Mouse (Mus musculus) adipocyte (in vitro differentiated cells): Measurements from ENCODE around the gene Lce1l.
A peak's percentile ranks its signal among the peaks of the same experiment; 100 is the strongest.
"Not testable (repeated sequence)": the region's sequence is repeated elsewhere in the genome, so short reads cannot be mapped to it uniquely, and the experiment has no call there.

Experiments
- DNase-seq: peaks from one replicate; pipeline ENCODE4 v3.0.0-alpha.2; 2016; ENCODE audit warnings: low spot score

The Lce1l gene

GRCm38 (mm10) chr3:92851186-92851585 lies at the start of gene Lce1l:
TSS of gene Lce1l (minus strand) at chr3:92851286.
- DNase-seq, result no peak

DNA sequence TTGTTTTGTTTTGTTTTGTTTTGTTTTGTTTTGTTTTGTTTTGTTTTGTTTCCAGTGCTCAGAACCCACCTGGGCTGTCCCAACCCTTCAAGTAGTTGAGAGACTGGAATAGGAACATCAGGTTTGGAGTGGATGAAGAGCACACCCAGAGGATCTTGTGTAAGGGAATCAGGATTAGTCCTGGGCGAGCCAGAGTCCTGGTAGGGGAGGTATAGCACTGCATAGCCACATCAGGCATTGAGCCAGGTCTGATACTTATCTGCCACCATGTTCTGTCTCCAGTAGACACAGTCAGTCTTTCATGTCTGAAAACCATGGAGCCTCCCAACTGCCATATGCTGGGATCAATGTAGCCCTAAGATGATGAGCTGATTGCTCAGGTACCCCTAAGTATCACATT lies 43.4 kb upstream of the Lce1l start:
- DNase-seq, result no peak

DNA sequence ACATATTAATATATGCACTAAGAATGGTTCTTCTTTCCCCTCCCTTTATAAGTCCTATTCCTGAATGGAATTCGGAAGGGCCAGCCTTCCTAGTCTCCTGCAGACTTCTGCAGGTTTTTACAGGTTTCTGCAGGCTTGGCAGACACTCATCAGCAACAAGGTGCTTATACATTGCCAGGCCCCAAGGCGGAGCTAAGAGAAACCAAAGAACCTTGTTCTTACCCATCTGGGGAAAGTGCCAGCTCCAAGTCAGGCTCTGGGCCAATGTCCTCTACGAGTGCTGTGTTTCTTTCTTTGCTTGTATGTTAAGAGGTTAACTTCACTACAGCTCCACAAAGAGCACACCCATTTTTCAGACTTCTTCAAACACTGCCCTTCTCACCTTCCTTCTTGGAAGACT lies 43.0 kb upstream of the Lce1l start:
- peak; percentile 43 for DNase-seq

- DNase-seq, result no peak
Observed at GRCm38 (mm10) chr3:92874180-92874579, 23.1 kb upstream of the Lce1l start.

DNA sequence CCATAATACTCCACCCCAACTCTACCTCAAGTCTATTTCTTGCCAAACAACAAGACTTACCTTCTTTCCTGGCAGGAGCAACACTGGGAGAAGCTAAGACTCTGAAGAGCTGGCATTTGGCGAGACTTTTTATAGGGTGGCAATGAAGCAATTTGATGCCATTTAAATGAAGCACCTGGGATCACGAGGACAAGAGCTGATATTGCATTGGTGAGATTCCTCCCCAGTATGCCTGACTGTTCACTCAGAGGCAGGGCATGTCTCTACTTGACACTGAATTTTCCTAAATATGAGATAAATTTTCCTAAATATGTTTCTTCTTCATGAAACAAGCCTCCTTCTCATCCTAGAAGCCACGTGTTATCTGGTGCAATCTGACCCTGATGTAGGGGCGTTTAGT lies 19.0 kb upstream of the Lce1l start, which contains the start of gene 2310050C09Rik:
2310050C09Rik (minus strand) TSS at position 101 of the 400 bp plus-strand sequence.
- DNase-seq, result no peak

DNA sequence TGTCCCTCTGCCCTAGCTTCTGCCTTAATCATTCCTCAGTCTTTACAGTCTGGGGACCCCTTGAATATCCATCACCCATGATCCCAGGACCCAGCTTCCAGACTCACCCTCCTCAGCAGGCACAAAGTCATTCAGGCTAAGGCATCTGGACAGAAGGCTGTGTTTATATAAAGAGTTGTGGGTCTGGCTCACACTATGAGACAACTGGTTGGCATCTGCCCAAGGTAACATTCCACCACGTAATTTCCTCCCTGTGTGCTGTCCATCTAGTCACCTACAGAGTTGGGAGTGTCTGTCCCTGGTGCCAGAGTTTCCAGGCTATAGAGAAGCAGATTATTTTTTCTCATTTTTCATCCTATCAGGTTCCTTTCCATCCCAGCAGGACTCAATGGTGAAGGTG lies 24.0 kb downstream of the Lce1l start, which contains the start of gene Kprp:
Kprp (minus strand) TSS at position 140 of the 400 bp plus-strand sequence.
- DNase-seq, result no peak

DNA sequence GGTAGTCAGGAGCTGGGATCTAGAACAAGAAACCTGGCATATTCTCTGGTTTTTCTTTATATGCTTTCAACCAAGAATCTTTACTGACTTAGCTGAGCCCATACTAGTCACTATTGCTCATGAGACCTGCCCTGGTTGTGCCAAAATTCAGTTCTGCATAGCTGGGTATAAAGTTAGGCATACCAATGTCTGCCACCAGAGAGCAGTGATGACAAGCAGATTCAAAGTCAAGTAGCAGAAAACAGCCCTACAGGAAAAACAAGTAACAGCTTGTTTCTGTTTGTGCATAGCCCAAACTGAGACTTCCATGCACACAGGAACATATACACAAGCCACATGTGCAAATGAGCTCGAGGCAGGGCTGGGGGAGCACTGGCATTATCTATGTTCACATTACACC lies 25.3 kb downstream of the Lce1l start:
- DNase-seq, result peak; percentile 14

DNA sequence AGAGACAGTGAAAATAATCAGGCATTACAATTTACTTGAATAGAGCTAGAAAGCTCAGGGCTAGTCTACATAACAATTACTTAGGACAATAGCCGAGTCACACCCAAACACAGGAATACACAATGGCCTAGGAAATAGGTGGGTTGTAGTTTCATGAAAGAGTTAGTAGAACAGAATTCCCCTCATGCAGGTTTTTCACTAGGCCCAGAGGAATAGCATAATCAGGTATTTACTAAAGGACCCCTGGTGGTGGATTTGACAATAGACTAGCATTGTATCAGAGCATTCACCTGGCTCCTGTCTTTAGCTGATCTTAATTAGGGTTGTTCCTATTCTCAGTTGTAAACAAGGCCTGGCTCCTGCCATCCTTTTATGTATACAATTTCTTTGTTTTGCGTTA lies 35.0 kb downstream of the Lce1l start:
- DNase-seq, result not testable (repeated sequence)

- no peak for DNase-seq
Observed at GRCm38 (mm10) chr3:92815581-92815980, 35.5 kb downstream of the Lce1l start.

DNA sequence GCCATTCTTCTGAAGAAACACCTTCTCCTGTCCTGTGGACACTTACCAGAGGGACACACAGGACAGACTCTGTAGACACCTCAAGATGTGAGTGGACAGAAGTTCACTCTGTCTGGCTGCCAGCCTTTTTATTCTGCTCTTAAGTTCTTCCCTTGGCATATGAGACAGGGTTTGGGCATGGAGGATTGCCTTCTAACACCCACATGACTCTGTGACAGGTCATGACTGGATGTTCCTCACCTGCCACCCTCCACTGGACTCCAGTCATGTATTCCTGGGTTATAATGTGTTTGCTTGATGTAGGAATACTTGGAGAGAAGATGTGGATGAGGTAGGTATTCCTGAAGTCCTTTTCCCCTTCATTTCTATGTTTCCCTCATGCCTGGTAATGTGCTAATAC lies 43.3 kb downstream of the Lce1l start, which contains the start of gene Lce1k:
Lce1k (minus strand) TSS at position 101 of the 400 bp plus-strand sequence.
- no peak for DNase-seq
